Mouse (Mus musculus) embryonic fibroblast, embryonic 13.5 days (primary cell): ENCODE results near the gene Tcf20.

Source experiments
- CTCF ChIP-seq: IDR thresholded peaks from 2 replicates; pipeline ENCODE4 v1.5.1; 2011; ENCODE audit warnings: mild to moderate bottlenecking, control low read depth, low read length, moderate library complexity, borderline replicate concordance; ENCODE audit not compliant: insufficient read depth
- POLR2A ChIP-seq: IDR thresholded peaks from 2 replicates; pipeline ENCODE4 v1.6.1; 2011; ENCODE audit warnings: low read depth, mild to moderate bottlenecking, control low read depth, low read length, moderate library complexity

- TF ChIP-seq POLR2A (no peak), CTCF (no peak)
Measured at GRCm38 (mm10) chr15:83036089-83036488, 48.4 kb upstream of the Tcf20 start.
